ENCODE assay signal across 24 mouse cellular contexts in the genomic region with DNA sequence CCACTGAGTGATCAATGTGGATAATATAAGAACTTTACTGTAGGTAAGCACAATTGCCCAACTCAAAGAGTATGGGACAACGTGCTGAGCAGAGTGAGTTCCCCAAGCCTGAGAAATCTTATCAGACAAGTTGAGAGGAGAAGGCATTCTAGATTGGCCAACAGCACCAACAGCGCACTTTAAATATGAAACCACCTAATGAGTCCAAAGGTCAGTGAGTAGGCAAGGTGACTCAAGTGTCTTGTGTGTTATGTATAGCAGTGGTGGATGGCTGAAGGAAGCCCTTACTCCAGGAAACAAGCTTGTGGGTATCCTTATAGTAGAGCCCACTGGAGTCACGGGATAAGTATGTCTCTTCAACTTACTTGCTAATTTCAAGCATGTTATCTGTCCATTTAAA.
"Had no signal": no experiment of that assay in that cellular context is flagged by ENCODE, and none has a peak within 500 bp of the region (broad histone marks: within the 10 kb centered on the region; RNA-seq: fewer than 3 reads in every experiment).

No protein-coding gene starts in this region.

- DNase-seq: forebrain, postnatal 0 days; gastrocnemius, postnatal 14 days; gastrocnemius, postnatal 36 days; heart, adult 18-20 months; heart, postnatal 10 days; heart, postnatal 4 days; kidney, adult 18-20 months; kidney, adult 8-10 months; kidney, postnatal 10 days; kidney, postnatal 25 days; kidney, postnatal 4 days; layer of hippocampus, adult 9-11 months; layer of hippocampus, postnatal 36 days; left cerebral cortex, postnatal 4 days had no signal

- ATAC-seq: forebrain, postnatal 0 days; hindbrain, embryonic 16.5 days; liver, embryonic 12.5 days had no signal

- H3K4me2 ChIP-seq: heart, embryonic 12.5 days; hindbrain, embryonic 12.5 days; hindbrain, embryonic 14.5 days; limb, embryonic 13.5 days; limb, embryonic 15.5 days; liver, embryonic 12.5 days had no signal

- H3K4me3 ChIP-seq: heart, embryonic 10.5 days; heart, embryonic 12.5 days; hindbrain, embryonic 10.5 days; hindbrain, embryonic 12.5 days; layer of hippocampus, adult 2 months; limb, embryonic 13.5 days; limb, embryonic 15.5 days; liver, embryonic 12.5 days had no signal

- H3K4me1 ChIP-seq: heart, embryonic 10.5 days; liver, embryonic 12.5 days had no signal

- H3K36me3 ChIP-seq: heart, embryonic 10.5 days; heart, embryonic 12.5 days; hindbrain, embryonic 10.5 days; hindbrain, embryonic 12.5 days; limb, embryonic 13.5 days; limb, embryonic 15.5 days; liver, embryonic 12.5 days had no signal

- H3K27ac ChIP-seq: heart, embryonic 10.5 days; hindbrain, embryonic 10.5 days; hindbrain, embryonic 12.5 days; hindbrain, embryonic 14.5 days; layer of hippocampus, adult 2 months; limb, embryonic 13.5 days; limb, embryonic 15.5 days; liver, embryonic 12.5 days had no signal

- H3K27me3 ChIP-seq: heart, embryonic 12.5 days; hindbrain, embryonic 12.5 days; limb, embryonic 13.5 days; limb, embryonic 15.5 days; liver, embryonic 12.5 days had no signal

- H3K9ac ChIP-seq: forebrain, postnatal 0 days; heart, embryonic 12.5 days; hindbrain, embryonic 12.5 days; hindbrain, embryonic 14.5 days; limb, embryonic 13.5 days; limb, embryonic 15.5 days; liver, embryonic 12.5 days had no signal

- H3K9me3 ChIP-seq: heart, embryonic 10.5 days; heart, embryonic 12.5 days; hindbrain, embryonic 10.5 days; hindbrain, embryonic 12.5 days; limb, embryonic 13.5 days; limb, embryonic 15.5 days; liver, embryonic 12.5 days had no signal
